Mouse (Mus musculus) stomach, embryonic 16.5 days (tissue): ENCODE measurements around the gene Arsb. TPM values are rescaled to one million over a fixed set of nuclear protein-coding genes. Genes with fewer than 3 reads are reported as not detected.

Source experiments
- ATAC-seq: fragments of 200-750 bp; cut with Nextera tagmentation; 2 replicates; pipeline ENCODE4 v1.8.0; 2017; ENCODE audit warnings: moderate number of reproducible peaks, moderate TSS enrichment; ENCODE audit not compliant: insufficient read depth, low FRiP score
- H3K27ac ChIP-seq: fragments of 300-500 bp; sonication (generic); 2 replicates; pipeline ENCODE4 v1.5.1; 2014; ENCODE audit warnings: low read length
- H3K27me3 ChIP-seq: fragments of 300-500 bp; sonication (generic); 2 replicates; pipeline ENCODE4 v1.6.1; 2014; ENCODE audit warnings: low read length, control low read depth, mixed read lengths; ENCODE audit not compliant: control insufficient read depth, insufficient read depth
- H3K36me3 ChIP-seq: fragments of 300-500 bp; sonication (generic); 2 replicates; pipeline ENCODE4 v1.6.1; 2014; ENCODE audit warnings: low read length; ENCODE audit not compliant: control insufficient read depth, insufficient read depth
- H3K4me1 ChIP-seq: fragments of 300-500 bp; sonication (generic); 2 replicates; pipeline ENCODE4 v1.6.1; 2014; ENCODE audit warnings: low read length, control low read depth, mixed read lengths; ENCODE audit not compliant: control insufficient read depth, insufficient read depth
- H3K4me2 ChIP-seq: fragments of 300-500 bp; sonication (generic); 2 replicates; pipeline ENCODE4 v1.6.1; 2014; ENCODE audit warnings: low read depth, low read length, mixed read lengths
- H3K4me3 ChIP-seq: fragments of 300-500 bp; sonication (generic); replicated peaks from 2 replicates; pipeline ENCODE4 v1.5.1; 2014; ENCODE audit warnings: mild to moderate bottlenecking, low read length
- H3K9ac ChIP-seq: fragments of 300-500 bp; sonication (generic); 2 replicates; pipeline ENCODE4 v1.6.1; 2014; ENCODE audit warnings: low read length
- H3K9me3 ChIP-seq: fragments of 300-500 bp; sonication (generic); replicated peaks from 2 replicates; pipeline ENCODE4 v1.6.1; 2016; ENCODE audit warnings: low read length, control low read depth; ENCODE audit not compliant: control insufficient read depth
- WGBS: fragments of 180-500 bp; shearing (Covaris S2); extraction: QIAGEN DNeasy Blood & Tissue Kit; methylation state at CpG from one replicate; pipeline ENCODE4 v1.1.7; 2014; 5-methylcytosine and 5-hydroxymethylcytosine counted together
- polyA plus RNA-seq: library from polyadenylated mRNA; unstranded; fragments of >200 nt; fragmentation: Nextera tagmentation; extraction: Ambion mirVana; gene quantifications from 2 replicates; pipeline ENCODE4 v1.2.1, GENCODE M21; 2015

The Arsb gene
- polyA plus RNA-seq, 1 experiment from 2014 or later: 12.7 TPM

DNA sequence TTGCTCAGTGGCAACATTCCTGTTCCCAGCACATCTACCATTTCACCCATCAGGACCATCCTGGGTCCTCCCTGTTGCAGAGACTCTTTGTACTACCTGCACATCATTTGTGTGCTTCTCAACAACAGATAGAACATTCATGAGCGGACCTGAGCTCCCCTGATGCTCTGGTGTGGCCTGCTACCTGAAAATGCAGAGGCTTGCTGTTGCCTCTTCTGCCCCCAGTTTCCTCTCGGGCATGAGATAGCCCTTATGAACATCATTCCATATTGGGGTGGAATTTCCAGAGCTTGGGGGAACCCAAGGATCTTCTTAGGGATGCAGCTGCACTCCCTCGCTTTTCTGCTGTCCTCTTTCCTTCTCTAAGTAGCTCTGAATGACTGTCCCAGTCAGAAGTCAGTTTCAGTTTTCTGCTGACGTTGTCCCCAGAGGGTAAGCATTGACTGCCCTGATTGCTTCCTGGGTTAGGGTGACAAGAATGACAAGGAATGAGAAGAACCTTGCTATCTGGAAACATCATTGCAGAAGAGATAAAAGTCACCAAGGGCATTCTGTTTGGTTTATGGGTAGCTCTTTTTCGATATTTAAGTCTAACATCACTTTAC lies 78.4 kb downstream of the Arsb start:
- Histone ChIP-seq H3K36me3 (no peaks in the 10 kb centered on the region), H3K4me2 (no peak overlapping the region), H3K27ac (no peak overlapping the region), H3K27me3 (no peaks in the 10 kb centered on the region), H3K4me1 (peaks cover 14% of the 10 kb centered on the region), H3K9ac (no peak overlapping the region), H3K4me3 (no peak overlapping the region), H3K9me3 (no peaks in the 10 kb centered on the region)
- no peak for ATAC-seq
- 80% methylated on average over 5 of the region's 5 CpGs for WGBS

GRCm38 (mm10) chr13:93850674-93851073 lies 79.2 kb downstream of the Arsb start:
- no peaks in the 10 kb centered on the region for H3K9me3 ChIP-seq
- H3K27ac ChIP-seq: no peak overlapping the region
- no peak overlapping the region for H3K4me3 ChIP-seq
- ATAC-seq: no peak
- no peak overlapping the region for H3K4me2 ChIP-seq
- H3K4me1 ChIP-seq: peaks cover 14% of the 10 kb centered on the region
- 70% methylated on average over 4 of the region's 4 CpGs for WGBS
- H3K36me3 ChIP-seq: no peaks in the 10 kb centered on the region
- H3K9ac ChIP-seq: no peak overlapping the region
- no peaks in the 10 kb centered on the region for H3K27me3 ChIP-seq

- H3K27ac ChIP-seq: 0 out of 2 replicates have a peak overlapping the region, but pooled peaks have one; percentile 12
- H3K9me3 ChIP-seq: no peaks in the 10 kb centered on the region
- no peaks in the 10 kb centered on the region for H3K36me3 ChIP-seq
- ATAC-seq: peak; percentile 40; the same call in 1 of the 2 replicates
- no peak overlapping the region for H3K9ac ChIP-seq
- H3K4me3 ChIP-seq: no peak overlapping the region
- WGBS: 52% methylated on average over 14 of the region's 14 CpGs
- H3K27me3 ChIP-seq: no peaks in the 10 kb centered on the region
- H3K4me2 ChIP-seq: no peak overlapping the region
- H3K4me1 ChIP-seq: peaks cover 7% of the 10 kb centered on the region
Measured at GRCm38 (mm10) chr13:93852419-93853138, 81.1 kb downstream of the Arsb start.

DNA sequence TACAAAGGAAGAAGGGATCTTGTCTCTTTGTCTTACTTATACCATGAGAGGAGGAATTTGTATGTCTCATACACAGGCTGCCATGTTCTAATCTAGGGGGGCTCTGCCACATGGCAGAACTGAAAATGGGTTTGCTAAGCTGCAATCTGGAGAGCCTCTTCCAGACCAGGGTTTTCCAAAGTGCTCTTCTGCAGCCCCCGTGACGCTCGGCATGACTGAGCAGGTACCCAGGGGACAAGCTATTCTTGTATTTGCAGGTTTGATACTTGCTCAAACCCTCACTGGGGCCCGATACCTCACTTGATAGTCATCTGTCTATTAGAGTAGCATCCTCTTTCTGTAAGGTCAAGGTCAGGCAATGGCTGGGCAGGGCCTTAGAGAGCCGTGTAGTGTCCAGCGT lies 82.3 kb downstream of the Arsb start:
- WGBS: 92% methylated on average over 6 of the region's 6 CpGs
- no peak overlapping the region for H3K27ac ChIP-seq
- no peak for ATAC-seq

GRCm38 (mm10) chr13:93854325-93854724 lies 82.9 kb downstream of the Arsb start:
- Histone ChIP-seq H3K4me2 (no peak overlapping the region), H3K27ac (no peak overlapping the region), H3K9me3 (no peaks in the 10 kb centered on the region), H3K9ac (no peak overlapping the region), H3K36me3 (no peaks in the 10 kb centered on the region), H3K4me3 (no peak overlapping the region), H3K4me1 (peaks cover 7% of the 10 kb centered on the region; the same call in 1 of the 2 replicates), H3K27me3 (no peaks in the 10 kb centered on the region)
- no peak for ATAC-seq
- WGBS: 89% methylated on average over 8 of the region's 8 CpGs

More for the DNA sequence above, 82.3 kb downstream of the Arsb start:
- Histone ChIP-seq H3K4me1 (peaks cover 7% of the 10 kb centered on the region; the same call in 1 of the 2 replicates), H3K9me3 (no peaks in the 10 kb centered on the region), H3K4me2 (no peak overlapping the region), H3K9ac (no peak overlapping the region), H3K36me3 (no peaks in the 10 kb centered on the region), H3K27me3 (no peaks in the 10 kb centered on the region), H3K4me3 (no peak overlapping the region)

GRCm38 (mm10) chr13:93854966-93855562 lies 83.6 kb downstream of the Arsb start:
- ATAC-seq: no peak

GRCm38 (mm10) chr13:93855701-93856183 lies 84.3 kb downstream of the Arsb start:
- no peaks in the 10 kb centered on the region for H3K27me3 ChIP-seq
- no peak for ATAC-seq
- no peak overlapping the region for H3K27ac ChIP-seq
- 24% methylated on average over 11 of the region's 11 CpGs for WGBS
- no peak overlapping the region for H3K4me3 ChIP-seq
- H3K9me3 ChIP-seq: no peaks in the 10 kb centered on the region
- 0 out of 2 replicates have a peak overlapping the region, but pooled peaks have one; percentile 24 for H3K4me2 ChIP-seq
- H3K36me3 ChIP-seq: no peaks in the 10 kb centered on the region
- no peak overlapping the region for H3K9ac ChIP-seq
- peaks cover 4% of the 10 kb centered on the region; the same call in 1 of the 2 replicates for H3K4me1 ChIP-seq

More at GRCm38 (mm10) chr13:93854966-93855562, 83.6 kb downstream of the Arsb start:
- Histone ChIP-seq H3K4me1 (peaks cover 7% of the 10 kb centered on the region; the same call in 1 of the 2 replicates), H3K36me3 (no peaks in the 10 kb centered on the region), H3K9me3 (no peaks in the 10 kb centered on the region), H3K9ac (no peak overlapping the region), H3K4me2 (no peak overlapping the region), H3K27me3 (no peaks in the 10 kb centered on the region), H3K4me3 (no peak overlapping the region), H3K27ac (no peak overlapping the region)
- WGBS: 77% methylated on average over 3 of the region's 3 CpGs

GRCm38 (mm10) chr13:93861211-93861610 lies 89.8 kb downstream of the Arsb start:
- WGBS: 69% methylated on average over 2 of the region's 2 CpGs
- Histone ChIP-seq H3K9me3 (no peaks in the 10 kb centered on the region), H3K27me3 (no peaks in the 10 kb centered on the region), H3K4me2 (no peak overlapping the region), H3K4me1 (no peaks in the 10 kb centered on the region), H3K9ac (no peak overlapping the region), H3K36me3 (no peaks in the 10 kb centered on the region), H3K4me3 (no peak overlapping the region), H3K27ac (no peak overlapping the region)
- ATAC-seq: no peak
